Mouse (Mus musculus): ENCODE results near the gene Ccdc146. TPM values are rescaled to one million over a fixed set of nuclear protein-coding genes. Genes with fewer than 3 reads are reported as not detected.
A peak's percentile ranks its signal among the peaks of the same experiment; 100 is the strongest.

Ccdc146 gene
- polyA plus RNA-seq, 1 experiment from 2014 or later = 0.06 TPM

- no peak overlapping the region for H3K4me3 ChIP-seq (ENCODE audit: low read depth, low read length)
- H3K4me2 ChIP-seq (ENCODE audit: low read depth, low read length) = peak overlapping the region; percentile 34
- H3K9ac ChIP-seq (replicated peaks) = no peak overlapping the region
- no peak for TF ChIP-seq EP300 (IDR thresholded peaks at IDR 0.05; ENCODE audit: low read depth)
- no peak for TF ChIP-seq CTCF (IDR thresholded peaks at IDR 0.05; ENCODE audit: low read depth)
- peak; percentile 56 for ATAC-seq
- H3K9me3 ChIP-seq (ENCODE audit: low read length) = no peaks in the 10 kb centered on the region
- peak; percentile 60 for DNase-seq
- H3K36me3 ChIP-seq (replicated peaks; ENCODE audit: insufficient read depth, low read length) = no peaks in the 10 kb centered on the region
- peaks cover 12% of the 10 kb centered on the region for H3K4me1 ChIP-seq (ENCODE audit: insufficient read depth)
- no peak overlapping the region for H3K27ac ChIP-seq (ENCODE audit: low read depth)
- H3K27me3 ChIP-seq (ENCODE audit: insufficient read depth, low read length) = no peaks in the 10 kb centered on the region
- WGBS (ENCODE audit: insufficient replicate concordance) = 42% methylated on average over 13 of the region's 13 CpGs
These were observed 32.7 kb downstream of the Ccdc146 start for GRCm38 (mm10) chr5:21391616-21392384.

GRCm38 (mm10) chr5:21388855-21389254 is 35.6 kb downstream of the Ccdc146 start:
- H3K36me3 ChIP-seq (replicated peaks; ENCODE audit: insufficient read depth, low read length) = no peaks in the 10 kb centered on the region
- WGBS (ENCODE audit: insufficient replicate concordance) = 55% methylated on average over 4 of the region's 4 CpGs
- H3K4me1 ChIP-seq (ENCODE audit: insufficient read depth) = peaks cover 12% of the 10 kb centered on the region
- H3K9ac ChIP-seq (replicated peaks) = no peak overlapping the region
- no peak overlapping the region for H3K4me2 ChIP-seq (ENCODE audit: low read depth, low read length)
- H3K9me3 ChIP-seq (ENCODE audit: low read length) = no peaks in the 10 kb centered on the region
- no peaks in the 10 kb centered on the region for H3K27me3 ChIP-seq (ENCODE audit: insufficient read depth, low read length)
- DNase-seq (no peak), ATAC-seq (no peak)
- H3K27ac ChIP-seq (ENCODE audit: low read depth) = no peak overlapping the region
- H3K4me3 ChIP-seq (ENCODE audit: low read depth, low read length) = no peak overlapping the region
- TF ChIP-seq EP300 (IDR thresholded peaks at IDR 0.05; ENCODE audit: low read depth) = no peak
- TF ChIP-seq CTCF (IDR thresholded peaks at IDR 0.05; ENCODE audit: low read depth) = no peak

GRCm38 (mm10) chr5:21387340-21387739 is 37.1 kb downstream of the Ccdc146 start:
- Histone ChIP-seq H3K4me3 (ENCODE audit: low read depth, low read length) (no peak overlapping the region), H3K27me3 (ENCODE audit: insufficient read depth, low read length) (no peaks in the 10 kb centered on the region), H3K36me3 (replicated peaks; ENCODE audit: insufficient read depth, low read length) (no peaks in the 10 kb centered on the region), H3K9me3 (ENCODE audit: low read length) (no peaks in the 10 kb centered on the region), H3K4me2 (ENCODE audit: low read depth, low read length) (no peak overlapping the region), H3K27ac (ENCODE audit: low read depth) (no peak overlapping the region), H3K9ac (replicated peaks) (no peak overlapping the region), H3K4me1 (ENCODE audit: insufficient read depth) (peaks cover 12% of the 10 kb centered on the region)
- DNase-seq (no peak), ATAC-seq (no peak)
- no peak for TF ChIP-seq CTCF (IDR thresholded peaks at IDR 0.05; ENCODE audit: low read depth)
- TF ChIP-seq EP300 (IDR thresholded peaks at IDR 0.05; ENCODE audit: low read depth) = no peak

- Histone ChIP-seq H3K9ac (replicated peaks) (no peak overlapping the region; the same call in 1 of the 2 replicates), H3K36me3 (replicated peaks; ENCODE audit: insufficient read depth, low read length) (no peaks in the 10 kb centered on the region), H3K4me3 (ENCODE audit: low read depth, low read length) (no peak overlapping the region), H3K27me3 (ENCODE audit: insufficient read depth, low read length) (no peaks in the 10 kb centered on the region), H3K4me1 (ENCODE audit: insufficient read depth) (peaks cover 9% of the 10 kb centered on the region), H3K27ac (ENCODE audit: low read depth) (peak overlapping the region; percentile 60), H3K9me3 (ENCODE audit: low read length) (no peaks in the 10 kb centered on the region), H3K4me2 (ENCODE audit: low read depth, low read length) (no peak overlapping the region)
- WGBS (ENCODE audit: insufficient replicate concordance) = 48% methylated on average over 4 of the region's 4 CpGs
- TF ChIP-seq EP300 (IDR thresholded peaks at IDR 0.05; ENCODE audit: low read depth) (no peak), CTCF (IDR thresholded peaks at IDR 0.05; ENCODE audit: low read depth) (no peak)
- no peak for DNase-seq
- ATAC-seq = peak; percentile 21; the same call in 1 of the 2 replicates
These were observed 38.0 kb downstream of the Ccdc146 start for GRCm38 (mm10) chr5:21386432-21386831.

DNA sequence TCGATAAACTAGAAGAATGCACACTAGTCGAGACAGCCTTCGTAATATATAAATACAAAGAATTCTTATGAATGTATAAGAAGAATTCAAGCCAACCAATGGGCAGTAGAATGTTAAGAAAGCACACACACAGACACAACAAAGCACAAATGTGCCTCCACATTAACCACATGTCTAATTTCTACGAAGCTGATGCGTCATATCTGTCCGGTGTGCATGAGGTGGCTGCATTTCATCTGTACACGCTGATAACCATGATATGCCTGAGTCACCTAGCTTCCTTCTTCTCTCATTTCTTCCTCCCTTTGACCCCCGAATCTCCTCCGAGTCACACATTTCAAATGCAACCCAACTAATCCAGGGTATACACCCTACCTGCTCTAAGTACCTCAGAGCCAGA is 39.5 kb downstream of the Ccdc146 start:
- 62% methylated on average over 9 of the region's 9 CpGs for WGBS (ENCODE audit: insufficient replicate concordance)
- Histone ChIP-seq H3K4me3 (ENCODE audit: low read depth, low read length) (no peak overlapping the region), H3K9me3 (ENCODE audit: low read length) (no peaks in the 10 kb centered on the region), H3K4me1 (ENCODE audit: insufficient read depth) (peaks cover 8% of the 10 kb centered on the region; the same call in 1 of the 2 replicates), H3K9ac (replicated peaks) (no peak overlapping the region), H3K36me3 (replicated peaks; ENCODE audit: insufficient read depth, low read length) (no peaks in the 10 kb centered on the region), H3K27ac (ENCODE audit: low read depth) (no peak overlapping the region), H3K27me3 (ENCODE audit: insufficient read depth, low read length) (no peaks in the 10 kb centered on the region), H3K4me2 (ENCODE audit: low read depth, low read length) (no peak overlapping the region)
- TF ChIP-seq EP300 (IDR thresholded peaks at IDR 0.05; ENCODE audit: low read depth) (no peak), CTCF (IDR thresholded peaks at IDR 0.05; ENCODE audit: low read depth) (no peak)
- no peak for ATAC-seq
- no peak for DNase-seq

DNA sequence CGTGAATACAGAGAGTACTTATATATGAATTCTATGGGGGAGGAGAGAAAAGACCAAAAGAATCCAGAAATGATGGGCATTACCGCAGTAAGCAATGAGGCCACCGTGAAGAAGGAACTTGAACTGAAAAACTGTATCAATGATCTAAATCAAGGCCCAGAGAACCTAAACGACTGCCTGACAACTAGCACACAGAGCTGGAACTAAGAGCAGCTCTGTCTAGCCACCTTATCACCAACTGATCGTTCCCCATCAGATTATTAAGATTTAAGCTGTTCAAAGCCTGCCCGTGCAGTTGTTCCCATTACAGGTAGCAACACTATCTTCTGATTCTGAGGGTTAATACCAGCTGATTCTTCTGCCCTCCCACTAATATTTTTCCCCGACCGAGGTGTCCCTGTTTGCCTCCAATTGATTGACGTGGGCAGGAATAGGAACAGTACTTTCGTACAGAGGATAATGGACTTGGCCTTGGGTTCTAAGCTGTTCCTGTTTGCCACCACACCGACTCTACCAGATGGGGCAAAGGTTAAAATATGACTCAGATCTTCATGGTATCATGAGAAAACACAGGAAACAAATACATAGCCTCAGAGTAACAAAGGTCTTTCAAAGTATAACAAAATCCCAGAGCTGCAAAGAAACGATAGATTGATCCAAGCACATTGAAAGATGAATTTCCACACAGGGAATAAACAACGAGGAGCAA is 40.1 kb downstream of the Ccdc146 start:
- H3K4me2 ChIP-seq (ENCODE audit: low read depth, low read length) = no peak overlapping the region
- H3K27me3 ChIP-seq (ENCODE audit: insufficient read depth, low read length) = no peaks in the 10 kb centered on the region
- no peak for DNase-seq
- no peak overlapping the region for H3K9ac ChIP-seq (replicated peaks)
- H3K9me3 ChIP-seq (ENCODE audit: low read length) = no peaks in the 10 kb centered on the region
- H3K4me1 ChIP-seq (ENCODE audit: insufficient read depth) = peaks cover 8% of the 10 kb centered on the region; the same call in 1 of the 2 replicates
- ATAC-seq = peak; percentile 48; the same call in 1 of the 2 replicates
- no peaks in the 10 kb centered on the region for H3K36me3 ChIP-seq (replicated peaks; ENCODE audit: insufficient read depth, low read length)
- WGBS (ENCODE audit: insufficient replicate concordance) = 58% methylated on average over 13 of the region's 13 CpGs
- no peak overlapping the region for H3K4me3 ChIP-seq (ENCODE audit: low read depth, low read length)
- TF ChIP-seq EP300 (IDR thresholded peaks at IDR 0.05; ENCODE audit: low read depth) (no peak), CTCF (IDR thresholded peaks at IDR 0.05; ENCODE audit: low read depth) (no peak)
- H3K27ac ChIP-seq (ENCODE audit: low read depth) = no peak overlapping the region

All from liver, postnatal 0 days (tissue).